Mouse (Mus musculus) c-Kit-positive CD71-positive TER-119-negative erythroid progenitor cells, embryonic 14.5 days (primary cell): Measurements from ENCODE around the gene Pde6g.

ENCODE experiments used
- DNase-seq: peaks from one replicate; pipeline ENCODE4 v3.0.0-alpha.2; 2013; ENCODE audit warnings: low read depth

Pde6g gene

GRCm38 (mm10) chr11:120453306-120453705 lies at the start of gene Pde6g:
TSS of gene Pde6g (minus strand) at chr11:120453500.
- no peak for DNase-seq

- no peak for DNase-seq
Measured at GRCm38 (mm10) chr11:120501701-120502100, 48.4 kb upstream of the Pde6g start.

- DNase-seq, result no peak
Measured at GRCm38 (mm10) chr11:120501018-120501417, 47.7 kb upstream of the Pde6g start.

- no peak for DNase-seq
Measured at GRCm38 (mm10) chr11:120500357-120500756, 47.1 kb upstream of the Pde6g start.

- no peak for DNase-seq
Measured at GRCm38 (mm10) chr11:120499894-120500293, 46.6 kb upstream of the Pde6g start.

GRCm38 (mm10) chr11:120498891-120499290 lies 45.6 kb upstream of the Pde6g start:
- no peak for DNase-seq

- no peak for DNase-seq
Measured at GRCm38 (mm10) chr11:120498226-120498625, 44.9 kb upstream of the Pde6g start.

GRCm38 (mm10) chr11:120497436-120497835 lies 44.1 kb upstream of the Pde6g start:
- DNase-seq, result no peak

GRCm38 (mm10) chr11:120493911-120494310 lies 40.6 kb upstream of the Pde6g start:
- DNase-seq, result no peak

- DNase-seq, result no peak
Measured at GRCm38 (mm10) chr11:120493351-120493750, 40.1 kb upstream of the Pde6g start.

- DNase-seq, result no peak
Measured at GRCm38 (mm10) chr11:120492878-120493203, 39.5 kb upstream of the Pde6g start.

GRCm38 (mm10) chr11:120492024-120492877 lies 39.0 kb upstream of the Pde6g start:
- peak; percentile 54 for DNase-seq

GRCm38 (mm10) chr11:120491317-120492023 lies 38.2 kb upstream of the Pde6g start, which contains the start of gene Slc25a10:
TSS of gene Slc25a10 (plus strand) at chr11:120491840.
- peak; percentile 78 for DNase-seq

GRCm38 (mm10) chr11:120490291-120491046 lies 37.2 kb upstream of the Pde6g start:
- DNase-seq, result no peak

- DNase-seq, result peak; percentile 81
Measured at GRCm38 (mm10) chr11:120489054-120489761, 35.9 kb upstream of the Pde6g start.

GRCm38 (mm10) chr11:120488516-120488915 lies 35.2 kb upstream of the Pde6g start:
- no peak for DNase-seq

- no peak for DNase-seq
Measured at GRCm38 (mm10) chr11:120485251-120485650, 32.0 kb upstream of the Pde6g start.

GRCm38 (mm10) chr11:120484265-120484981 lies 31.1 kb upstream of the Pde6g start, which contains the start of gene Mrpl12:
TSS of gene Mrpl12 (plus strand) at chr11:120484613.
- DNase-seq, result peak; percentile 93

- DNase-seq, result no peak
Measured at GRCm38 (mm10) chr11:120483448-120483934, 30.2 kb upstream of the Pde6g start.

GRCm38 (mm10) chr11:120472052-120472451 lies 18.8 kb upstream of the Pde6g start:
- no peak for DNase-seq

GRCm38 (mm10) chr11:120467736-120468092 lies 14.4 kb upstream of the Pde6g start:
- no peak for DNase-seq
